Mouse (Mus musculus) midbrain, embryonic 16.5 days (tissue): ENCODE measurements around the gene Adh7. TPM values are rescaled to one million over a fixed set of nuclear protein-coding genes. Genes with fewer than 3 reads are reported as not detected.

Experiments
- ATAC-seq: fragments of 200-750 bp; cut with Nextera tagmentation; 2 replicates; pipeline ENCODE4 v1.8.0; 2017; ENCODE audit warnings: moderate TSS enrichment
- H3K27ac ChIP-seq: fragments of 300-500 bp; sonication (generic); 2 replicates; pipeline ENCODE4 v1.5.1; 2014; ENCODE audit warnings: mild to moderate bottlenecking, low read length, mixed read lengths
- H3K27me3 ChIP-seq: fragments of 300-500 bp; sonication (generic); 2 replicates; pipeline ENCODE4 v1.6.1; 2014; ENCODE audit warnings: low read depth, low read length, mixed read lengths; ENCODE audit not compliant: control insufficient read depth, insufficient read depth
- H3K36me3 ChIP-seq: fragments of 300-500 bp; sonication (generic); 2 replicates; pipeline ENCODE4 v1.6.1; 2014; ENCODE audit warnings: mild to moderate bottlenecking, low read length, moderate library complexity, mixed read lengths; ENCODE audit not compliant: control insufficient read depth, insufficient read depth
- H3K4me1 ChIP-seq: fragments of 300-500 bp; sonication (generic); 2 replicates; pipeline ENCODE4 v1.6.1; 2014; ENCODE audit warnings: mild to moderate bottlenecking, low read length, mixed read lengths; ENCODE audit not compliant: control insufficient read depth, insufficient read depth
- H3K4me2 ChIP-seq: fragments of 300-500 bp; sonication (generic); 2 replicates; pipeline ENCODE4 v1.6.1; 2014; ENCODE audit warnings: mild to moderate bottlenecking, low read length, mixed read lengths
- H3K4me3 ChIP-seq: fragments of 300-500 bp; sonication (generic); 2 replicates; pipeline ENCODE4 v1.5.1; 2014; ENCODE audit warnings: low read depth, mild to moderate bottlenecking, low read length, moderate library complexity, mixed read lengths
- H3K9ac ChIP-seq: fragments of 300-500 bp; sonication (generic); 2 replicates; pipeline ENCODE4 v1.6.1; 2014; ENCODE audit warnings: low read depth, low read length, mixed read lengths
- H3K9me3 ChIP-seq: fragments of 300-500 bp; sonication (generic); replicated peaks from 2 replicates; pipeline ENCODE4 v1.6.1; 2014; ENCODE audit warnings: mild to moderate bottlenecking, low read length, mixed read lengths; ENCODE audit not compliant: control insufficient read depth, poor library complexity, severe bottlenecking
- WGBS: fragments of 180-500 bp; shearing (Covaris S2); extraction: QIAGEN DNeasy Blood & Tissue Kit; methylation state at CpG from one replicate; pipeline ENCODE4 v1.1.7; 2014; 5-methylcytosine and 5-hydroxymethylcytosine counted together
- polyA plus RNA-seq: library from polyadenylated mRNA; unstranded; fragments of >200 nt; fragmentation: Nextera tagmentation; extraction: Ambion mirVana; gene quantifications from 2 replicates; pipeline ENCODE4 v1.2.1, GENCODE M21; 2015

The Adh7 gene
- polyA plus RNA-seq, 1 experiment from 2014 or later: 1.6 TPM

- WGBS: 13% methylated on average over 11 of the region's 11 CpGs
- Histone ChIP-seq H3K4me2 (no peak overlapping the region), H3K27ac (no peak overlapping the region), H3K4me1 (no peaks in the 10 kb centered on the region; the same call in 1 of the 2 replicates), H3K36me3 (no peaks in the 10 kb centered on the region), H3K4me3 (no peak overlapping the region), H3K27me3 (no peaks in the 10 kb centered on the region), H3K9ac (no peak overlapping the region), H3K9me3 (no peaks in the 10 kb centered on the region)
- peak; percentile 45; the same call in 1 of the 2 replicates for ATAC-seq
Measured at GRCm38 (mm10) chr3:138215395-138215989, 2.1 kb upstream of the Adh7 start.

GRCm38 (mm10) chr3:138216091-138216490 is 1.5 kb upstream of the Adh7 start:
- ATAC-seq: no peak
- H3K4me3 ChIP-seq: no peak overlapping the region
- H3K9ac ChIP-seq: no peak overlapping the region
- no peaks in the 10 kb centered on the region; the same call in 1 of the 2 replicates for H3K4me1 ChIP-seq
- H3K4me2 ChIP-seq: no peak overlapping the region
- H3K9me3 ChIP-seq: no peaks in the 10 kb centered on the region
- H3K27me3 ChIP-seq: no peaks in the 10 kb centered on the region
- no peaks in the 10 kb centered on the region for H3K36me3 ChIP-seq
- 76% methylated on average over 8 of the region's 8 CpGs for WGBS
- H3K27ac ChIP-seq: no peak overlapping the region

- no peak overlapping the region for H3K9ac ChIP-seq
- H3K36me3 ChIP-seq: no peaks in the 10 kb centered on the region
- 60% methylated on average over 11 of the region's 11 CpGs for WGBS
- H3K4me2 ChIP-seq: no peak overlapping the region
- H3K4me1 ChIP-seq: no peaks in the 10 kb centered on the region
- ATAC-seq: peak; percentile 60; the same call in 1 of the 2 replicates
- no peaks in the 10 kb centered on the region for H3K9me3 ChIP-seq
- no peak overlapping the region for H3K27ac ChIP-seq
- H3K27me3 ChIP-seq: no peaks in the 10 kb centered on the region
- no peak overlapping the region for H3K4me3 ChIP-seq
Measured at GRCm38 (mm10) chr3:138221116-138221515, 3.6 kb downstream of the Adh7 start.

GRCm38 (mm10) chr3:138222511-138222910 is 5.0 kb downstream of the Adh7 start:
- Histone ChIP-seq H3K9ac (no peak overlapping the region), H3K36me3 (no peaks in the 10 kb centered on the region), H3K4me2 (no peak overlapping the region), H3K27me3 (no peaks in the 10 kb centered on the region), H3K4me3 (no peak overlapping the region), H3K4me1 (no peaks in the 10 kb centered on the region), H3K27ac (no peak overlapping the region), H3K9me3 (no peaks in the 10 kb centered on the region)
- ATAC-seq: no peak
- WGBS: 74% methylated on average over 4 of the region's 4 CpGs

GRCm38 (mm10) chr3:138222952-138223351 is 5.4 kb downstream of the Adh7 start:
- WGBS: 62% methylated on average over 5 of the region's 5 CpGs
- no peak for ATAC-seq

GRCm38 (mm10) chr3:138224363-138224954 is 6.9 kb downstream of the Adh7 start:
- Histone ChIP-seq H3K4me1 (no peaks in the 10 kb centered on the region), H3K27me3 (no peaks in the 10 kb centered on the region), H3K9me3 (no peaks in the 10 kb centered on the region), H3K4me2 (no peak overlapping the region), H3K27ac (no peak overlapping the region), H3K4me3 (no peak overlapping the region), H3K36me3 (no peaks in the 10 kb centered on the region), H3K9ac (no peak overlapping the region)
- no peak for ATAC-seq
- 81% methylated on average over 13 of the region's 13 CpGs for WGBS

More at GRCm38 (mm10) chr3:138222952-138223351, 5.4 kb downstream of the Adh7 start:
- H3K27ac ChIP-seq: no peak overlapping the region
- no peak overlapping the region for H3K4me2 ChIP-seq
- H3K36me3 ChIP-seq: no peaks in the 10 kb centered on the region
- H3K4me1 ChIP-seq: no peaks in the 10 kb centered on the region
- no peak overlapping the region for H3K9ac ChIP-seq
- no peaks in the 10 kb centered on the region for H3K9me3 ChIP-seq
- no peak overlapping the region for H3K4me3 ChIP-seq
- no peaks in the 10 kb centered on the region for H3K27me3 ChIP-seq

GRCm38 (mm10) chr3:138225331-138225730 is 7.8 kb downstream of the Adh7 start:
- Histone ChIP-seq H3K36me3 (no peaks in the 10 kb centered on the region), H3K4me3 (no peak overlapping the region), H3K4me1 (no peaks in the 10 kb centered on the region), H3K27me3 (no peaks in the 10 kb centered on the region), H3K9me3 (no peaks in the 10 kb centered on the region), H3K27ac (no peak overlapping the region), H3K4me2 (no peak overlapping the region), H3K9ac (no peak overlapping the region)
- 68% methylated on average over 7 of the region's 7 CpGs for WGBS
- ATAC-seq: no peak

- H3K9me3 ChIP-seq: no peaks in the 10 kb centered on the region
- no peak overlapping the region for H3K27ac ChIP-seq
- no peak overlapping the region for H3K4me2 ChIP-seq
- ATAC-seq: no peak
- H3K36me3 ChIP-seq: no peaks in the 10 kb centered on the region
- H3K4me1 ChIP-seq: no peaks in the 10 kb centered on the region
- 35% methylated on average over 7 of the region's 7 CpGs for WGBS
- no peak overlapping the region for H3K4me3 ChIP-seq
- no peak overlapping the region for H3K9ac ChIP-seq
- H3K27me3 ChIP-seq: no peaks in the 10 kb centered on the region
Measured at GRCm38 (mm10) chr3:138225853-138226252, 8.3 kb downstream of the Adh7 start.

GRCm38 (mm10) chr3:138226476-138226875 is 8.9 kb downstream of the Adh7 start:
- no peak for ATAC-seq
- no peaks in the 10 kb centered on the region for H3K36me3 ChIP-seq
- H3K9me3 ChIP-seq: no peaks in the 10 kb centered on the region
- no peaks in the 10 kb centered on the region for H3K27me3 ChIP-seq
- H3K4me1 ChIP-seq: no peaks in the 10 kb centered on the region
- H3K4me2 ChIP-seq: no peak overlapping the region
- 96% methylated on average over 6 of the region's 6 CpGs for WGBS
- H3K4me3 ChIP-seq: no peak overlapping the region
- H3K27ac ChIP-seq: no peak overlapping the region
- no peak overlapping the region for H3K9ac ChIP-seq
